Mouse (Mus musculus) cerebellum, adult 9-11 months (tissue): Measurements from ENCODE around the gene Gm9767.

Experiments used
- DNase-seq: peaks from one replicate; pipeline ENCODE4 v3.0.0; 2022

The Gm9767 gene

GRCm38 (mm10) chr10:26077671-26078481 lies at the start of gene Gm9767:
Gene Gm9767, plus strand, starts transcription at chr10:26078255.
- no peak for DNase-seq

GRCm38 (mm10) chr10:26034931-26035330 lies 43.1 kb upstream of the Gm9767 start:
- no peak for DNase-seq

- DNase-seq = no peak
Observed at GRCm38 (mm10) chr10:26051177-26051576, 26.9 kb upstream of the Gm9767 start.

- no peak for DNase-seq
Observed at GRCm38 (mm10) chr10:26059662-26060307, 18.3 kb upstream of the Gm9767 start.

GRCm38 (mm10) chr10:26063071-26063470 lies 15.0 kb upstream of the Gm9767 start:
- no peak for DNase-seq

- DNase-seq = no peak
Observed at GRCm38 (mm10) chr10:26071986-26072385, 6.1 kb upstream of the Gm9767 start.

GRCm38 (mm10) chr10:26076949-26077348 lies 1.1 kb upstream of the Gm9767 start:
- DNase-seq = no peak

- DNase-seq = peak; percentile 5
Observed at GRCm38 (mm10) chr10:26078521-26079142, 577 bp downstream of the Gm9767 start, which contains the start of gene Tmem200a. Gene Tmem200a, minus strand, starts transcription at chr10:26079052.

- DNase-seq = no peak
Observed at GRCm38 (mm10) chr10:26079678-26080077, 1.6 kb downstream of the Gm9767 start.

GRCm38 (mm10) chr10:26082081-26082480 lies 4.0 kb downstream of the Gm9767 start:
- DNase-seq = no peak

- DNase-seq = peak; percentile 3
Observed at GRCm38 (mm10) chr10:26103330-26103982, 25.4 kb downstream of the Gm9767 start.

GRCm38 (mm10) chr10:26114409-26114808 lies 36.4 kb downstream of the Gm9767 start:
- DNase-seq = no peak

GRCm38 (mm10) chr10:26119067-26119821 lies 41.2 kb downstream of the Gm9767 start:
- DNase-seq = no peak

- no peak for DNase-seq
Observed at GRCm38 (mm10) chr10:26119822-26120183, 41.7 kb downstream of the Gm9767 start.
